Mouse (Mus musculus) lung, adult 10 weeks (tissue): Measurements from ENCODE around the gene Cyp39a1. TPM values are rescaled to one million over a fixed set of nuclear protein-coding genes. Genes with fewer than 3 reads are reported as not detected.

Source experiments
- polyA plus RNA-seq: library from polyadenylated mRNA; stranded (reverse); fragments of 350-450 nt; fragmentation: Illumina TruSeq; extraction: RNeasy Lipid Tissue Mini Kit (QIAGEN cat#74804); gene quantifications from one replicate; pipeline ENCODE4 v1.2.3, GENCODE M21; 2014; ENCODE audit warnings: low read depth, low replicate concordance; ENCODE audit not compliant: insufficient read depth

Gene Cyp39a1
- polyA plus RNA-seq = 14.4 TPM

DNA sequence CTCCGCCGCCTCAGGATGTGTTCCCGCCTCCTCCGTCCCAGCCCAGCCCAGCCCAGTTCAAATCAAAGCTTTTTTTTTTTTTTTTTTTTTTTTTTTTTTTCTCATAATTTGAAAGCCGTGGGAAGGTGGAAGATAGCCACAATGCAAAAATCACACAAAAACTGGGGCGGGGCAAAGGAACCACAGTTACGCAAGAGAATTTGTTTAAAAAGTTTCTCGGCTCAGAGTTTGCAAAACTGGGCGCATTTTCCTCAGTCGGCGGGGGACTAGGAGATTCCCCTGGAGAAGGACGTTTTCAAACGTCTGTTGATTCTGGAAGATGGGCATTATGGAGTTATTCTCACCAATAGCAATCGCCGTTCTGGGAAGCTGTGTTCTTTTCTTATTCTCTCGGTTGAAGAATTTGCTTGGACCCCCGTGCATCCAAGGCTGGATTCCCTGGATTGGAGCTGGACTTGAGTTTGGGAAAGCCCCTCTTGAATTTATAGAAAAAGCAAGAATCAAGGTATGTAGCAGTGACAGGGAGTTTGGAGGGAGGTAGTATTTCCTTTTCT is at the start of gene Cyp39a1:
Cyp39a1 (plus strand) TSS at position 136 of the 554 bp plus-strand sequence.

DNA sequence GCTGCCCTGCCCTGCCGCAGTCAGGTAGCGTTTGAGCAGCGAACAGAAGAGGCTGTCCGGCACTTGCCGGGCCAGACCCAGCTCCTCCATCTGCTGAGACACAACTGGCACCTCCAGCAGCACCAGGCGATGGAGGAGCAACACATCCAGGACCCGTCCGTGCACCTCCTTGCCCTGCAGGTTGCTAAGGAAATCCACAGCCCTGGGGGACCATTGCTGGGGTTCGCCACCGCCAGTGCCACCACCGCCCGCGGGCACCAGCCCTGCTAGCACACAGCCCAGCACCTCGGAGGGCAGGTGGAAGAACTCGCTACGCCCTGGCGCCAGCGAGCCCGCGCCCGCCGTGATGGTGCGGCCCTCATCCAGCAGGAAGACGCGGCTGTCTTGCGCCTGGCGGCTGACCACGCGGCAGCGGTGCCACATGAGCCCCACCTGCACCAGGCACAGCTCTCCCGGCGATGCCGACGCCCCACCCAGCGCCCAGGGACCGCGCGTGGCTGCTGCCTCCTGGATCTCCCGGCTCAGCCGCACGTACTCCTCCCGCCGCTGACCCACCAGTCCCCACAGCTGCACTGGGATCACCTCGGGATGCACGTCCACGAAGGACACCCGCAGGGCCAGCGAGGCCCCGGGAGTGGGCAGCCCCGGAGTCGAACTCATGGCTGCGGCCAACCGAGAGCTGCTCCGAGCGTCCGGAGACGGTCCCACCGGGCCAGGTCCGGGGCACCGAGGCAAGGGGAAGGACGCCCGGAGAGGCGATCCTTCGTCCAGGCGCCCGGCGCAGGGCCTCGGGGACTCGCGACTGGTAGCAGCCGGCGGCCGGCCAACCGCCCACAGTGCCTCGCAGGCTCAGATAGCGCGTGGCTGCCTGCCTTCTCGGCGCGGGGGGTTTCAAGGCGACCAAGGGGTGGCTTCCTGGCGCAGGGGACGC is 37.5 kb upstream of the Cyp39a1 start, which contains the start of gene Tdrd6:
Tdrd6 (minus strand) TSS at position 804 of the 931 bp plus-strand sequence.

DNA sequence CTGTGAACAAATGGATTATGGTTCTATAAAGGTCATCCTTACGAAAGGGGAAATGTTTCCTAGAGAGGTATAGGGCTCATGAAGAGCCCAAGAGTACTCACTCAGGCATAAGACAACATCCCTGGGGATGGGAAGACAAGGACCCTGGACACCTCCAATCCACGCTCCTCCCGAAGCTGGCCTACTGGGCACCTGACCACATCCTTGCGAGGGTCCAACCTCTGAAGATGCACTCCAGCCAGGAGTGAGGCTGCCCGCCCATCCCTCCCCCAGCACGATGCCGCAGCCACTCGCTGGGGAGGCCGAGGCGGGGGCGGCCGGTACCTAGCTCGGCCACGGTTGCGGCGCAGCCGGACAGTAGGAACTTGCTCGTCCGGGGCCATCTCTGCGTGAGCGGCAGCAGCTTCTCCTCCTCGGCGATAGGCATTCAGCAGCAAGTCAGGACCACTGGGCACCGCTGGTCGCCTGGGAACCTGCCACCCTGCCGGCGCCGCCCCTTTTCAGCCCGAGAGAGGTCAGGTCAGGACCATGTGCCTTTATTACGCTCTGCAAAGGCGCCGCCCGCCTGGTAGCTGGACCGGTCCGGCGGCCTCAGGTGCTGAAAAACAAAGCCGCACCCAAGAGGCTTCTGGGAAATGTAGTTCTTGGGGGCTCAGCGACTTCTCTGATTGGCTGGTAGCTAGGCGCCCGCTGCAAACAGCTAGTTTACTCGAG is 492 bp upstream of the Cyp39a1 start, which contains the start of gene Slc25a27:
Slc25a27 (minus strand) TSS at position 639 of the 714 bp plus-strand sequence.

Other genes starting within 250 kb of the Cyp39a1 start
- gene Mep1a, start 164.6 kb upstream of the Cyp39a1 start, polyA plus RNA-seq = not detected
- 5.5 TPM for gene Ankrd66, start 123.8 kb upstream of the Cyp39a1 start, polyA plus RNA-seq
- 10.8 TPM for gene Pla2g7, start 99.3 kb upstream of the Cyp39a1 start, polyA plus RNA-seq
- not detected for gene Tdrd6, start 37.1 kb upstream of the Cyp39a1 start, polyA plus RNA-seq
- 1.4 TPM for gene Slc25a27, start 211 bp upstream of the Cyp39a1 start, polyA plus RNA-seq
- gene Rcan2, start 133.9 kb downstream of the Cyp39a1 start, polyA plus RNA-seq = 13.3 TPM